7 mouse cellular contexts compared by ENCODE assay signal in the genomic region with DNA sequence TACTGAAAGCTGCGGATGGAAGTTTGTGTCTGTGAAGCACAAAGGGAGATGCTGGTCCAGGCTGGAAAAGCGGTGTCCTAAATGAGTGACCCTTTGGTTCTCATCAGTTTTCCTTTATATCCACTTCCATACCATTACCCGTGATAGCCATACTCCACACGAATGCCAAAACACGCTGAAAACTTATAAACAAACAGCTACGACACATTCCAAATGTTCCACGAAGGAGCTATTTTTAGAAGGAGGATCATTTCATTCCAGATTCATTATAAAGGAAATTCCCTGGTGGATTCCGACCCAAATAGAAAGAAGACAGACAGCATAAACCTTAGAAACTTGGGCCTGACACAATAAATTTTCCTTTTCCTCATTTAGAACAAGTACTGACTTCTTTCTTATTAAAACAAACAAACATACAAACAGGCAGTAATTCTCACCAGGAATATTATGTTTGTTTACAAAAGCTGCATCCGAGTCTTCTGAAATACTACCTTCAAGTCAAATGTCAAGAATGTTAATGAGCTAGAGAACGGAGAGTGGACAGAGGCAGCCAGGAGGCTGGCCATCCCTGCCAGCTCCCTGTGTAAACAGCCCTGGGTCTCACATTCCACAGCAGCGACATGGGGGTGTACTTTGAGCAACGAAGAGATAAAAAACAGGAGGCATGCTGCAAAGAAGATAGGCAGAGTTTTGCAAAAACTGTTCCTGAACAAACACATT.
DNase-seq lines count a peak whose midpoint lies in the region; ATAC-seq and TF ChIP-seq lines count a peak whose summit lies in the region.

No protein-coding gene starts in this region.

- peaks cover 3% of the 10 kb centered on the region; the same call in 1 of the 2 replicates for H3K36me3 ChIP-seq in heart, adult 2 months (ENCODE audit: control insufficient read depth, insufficient read depth, low read length)
- no peaks in the 10 kb centered on the region for H3K36me3 ChIP-seq in kidney, postnatal 0 days (ENCODE audit: insufficient read depth, low read length)

- ATAC-seq in kidney, postnatal 0 days (replicated peaks; ENCODE audit: low FRiP score, low read depth): peak; percentile 71; the same call in 1 of the 2 replicates

- no peaks in the 10 kb centered on the region for H3K79me2 ChIP-seq in heart, adult 2 months (replicated peaks; ENCODE audit: control insufficient read depth, insufficient read depth, low read length)

- peaks cover 5% of the 10 kb centered on the region for H3K4me1 ChIP-seq in heart, adult 2 months (ENCODE audit: control insufficient read depth, insufficient read depth, low read length)
- H3K4me1 ChIP-seq in kidney, postnatal 0 days (replicated peaks; ENCODE audit: insufficient read depth, low read length): 0 out of 2 replicates have a peak, but pooled peaks cover 10% of the 10 kb centered on the region

- DNase-seq in ovary, adult 18-20 months (ENCODE audit: low spot score): peak; percentile 61
- no peak for DNase-seq in ovary, postnatal 14 days (ENCODE audit: low spot score)
- DNase-seq in heart, adult 2 months: peak in 1 of 2 experiments; percentile 24
- peak; percentile 90 for DNase-seq in kidney, postnatal 0 days (ENCODE audit: low spot score)
- peak; percentile 55 for DNase-seq in yolk sac, embryonic 10.5 days (ENCODE audit: low spot score)
- no peak for DNase-seq in cerebellum, postnatal 25 days
- DNase-seq in thymus, postnatal 10 days (ENCODE audit: low spot score in 2 of 2): no peak

- H3K27ac ChIP-seq in heart, adult 2 months: peak overlapping the region; percentile 57
- H3K27ac ChIP-seq in kidney, postnatal 0 days: peak overlapping the region; percentile 48; the same call in 1 of the 2 replicates

- no peak for TF ChIP-seq CTCF in heart, adult 2 months (IDR thresholded peaks at IDR 0.05)
- TF ChIP-seq CTCF in kidney, postnatal 0 days (IDR thresholded peaks at IDR 0.05; ENCODE audit: low read depth): no peak; the same call in 1 of the 2 replicates

- H3K9ac ChIP-seq in heart, adult 2 months (ENCODE audit: low read depth, low read length): 0 out of 2 replicates have a peak overlapping the region, but pooled peaks have one; percentile 48
- H3K9ac ChIP-seq in kidney, postnatal 0 days (ENCODE audit: low read depth, low read length): no peak overlapping the region

- H3K27me3 ChIP-seq in heart, adult 2 months (ENCODE audit: control insufficient read depth, insufficient read depth, low read length): no peaks in the 10 kb centered on the region
- H3K27me3 ChIP-seq in kidney, postnatal 0 days (ENCODE audit: insufficient read depth, low read length): no peaks in the 10 kb centered on the region

- peak overlapping the region; percentile 13 for H3K4me3 ChIP-seq in heart, adult 2 months
- no peak overlapping the region for H3K4me3 ChIP-seq in kidney, postnatal 0 days (replicated peaks; ENCODE audit: low read depth, low read length)

- no peaks in the 10 kb centered on the region for H3K9me3 ChIP-seq in kidney, postnatal 0 days (replicated peaks; ENCODE audit: low read length)

- peak overlapping the region; percentile 34 for H3K4me2 ChIP-seq in kidney, postnatal 0 days (ENCODE audit: low read length)

- 17% methylated on average over 12 of the region's 12 CpGs for WGBS in heart, adult 2 months
- 16% methylated on average over 12 of the region's 12 CpGs for WGBS in kidney, postnatal 0 days

- no peak for TF ChIP-seq POLR2A in heart, adult 2 months (IDR thresholded peaks at IDR 0.05; ENCODE audit: insufficient read depth, low read depth, low read length)

- intact Hi-C loops in heart, adult 2 months (cut with DNase I): loop anchor here (5.0 kb wide), 1 partner anchor 94 kb away; a partner anchor contains a TSS

- no peak for TF ChIP-seq EP300 in heart, adult 2 months (IDR thresholded peaks at IDR 0.05; ENCODE audit: insufficient read depth, low read depth, low read length)

Comparison
In these comparisons a context has a peak if more than half of its experiments do, and no peak if none do; other contexts are left out.
1. DNase-seq: peak in ovary, adult 18-20 months (single experiment), kidney, postnatal 0 days (single experiment) and yolk sac, embryonic 10.5 days (single experiment); none in ovary, postnatal 14 days (single experiment), cerebellum, postnatal 25 days (0 of 2) and thymus, postnatal 10 days (0 of 2).